Mouse (Mus musculus): Measurements from ENCODE around the gene Pip4p1.

- TF ChIP-seq POLR2A (IDR thresholded peaks at IDR 0.05; ENCODE audit: borderline replicate concordance, control insufficient read depth, low read depth, low read length) (no peak), CTCF (IDR thresholded peaks at IDR 0.05; ENCODE audit: control insufficient read depth, insufficient read depth, low read length) (no peak)
These were observed 33.3 kb downstream of the Pip4p1 start, which contains the start of gene Klhl33 for GRCm38 (mm10) chr14:50897374-50897765.
